Mouse (Mus musculus) adrenal gland, postnatal 4 days (tissue): Measurements from ENCODE around the gene Pigv. TPM values are rescaled to one million over a fixed set of nuclear protein-coding genes. Genes with fewer than 3 reads are reported as not detected.
A peak's percentile ranks its signal among the peaks of the same experiment; 100 is the strongest.

Source experiments
- DNase-seq, 2 experiments: peaks; one replicate each; pipeline ENCODE4 v3.0.0; 2021 to 2022; ENCODE audit warnings: low spot score in 2 of 2, mixed read lengths in 2 of 2
- microRNA-seq: library from miRNA; unstranded; fragments of <30 nt; microRNA quantifications from one replicate; pipeline ENCODE4 v1.2.0, GENCODE M21; 2021
- total RNA-seq, 2 experiments: library from RNA; stranded (reverse); gene quantifications; 2 replicates each; pipeline ENCODE4 v1.2.3; 2021

Pigv gene
- total RNA-seq, 2 experiments from 2014 or later: 19.8 to 20.2 TPM

DNA sequence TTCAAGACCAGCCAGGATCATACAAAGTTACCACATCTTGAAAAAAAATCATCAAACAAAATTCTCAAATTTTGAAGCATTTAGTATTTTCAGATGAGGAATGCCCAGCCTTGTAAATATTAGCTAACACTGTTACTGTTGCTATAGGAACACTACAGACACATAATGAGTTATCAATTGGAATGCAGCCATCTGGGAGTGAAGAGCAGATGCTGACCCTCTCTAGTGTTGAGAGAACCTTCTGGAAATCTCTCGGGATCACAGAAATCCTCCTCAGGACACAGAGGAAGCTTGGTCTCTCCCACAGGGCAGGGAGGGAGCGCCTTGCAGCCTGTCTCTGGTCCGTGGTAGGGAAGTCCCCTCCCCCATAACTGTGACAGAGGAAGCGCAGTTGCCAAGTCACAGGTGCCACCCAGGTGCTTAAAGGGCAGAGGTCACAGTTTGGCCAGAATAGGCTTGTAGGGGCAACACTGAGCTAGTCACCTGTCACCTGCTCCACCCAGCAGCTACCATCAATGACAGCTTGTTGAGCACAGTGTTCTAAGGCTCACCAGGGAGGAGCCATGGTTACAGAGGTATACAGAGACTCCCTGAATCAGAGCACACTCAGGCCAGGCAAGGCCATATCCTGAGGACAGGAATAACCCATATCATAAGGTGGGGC lies 52.8 kb downstream of the Pigv start:
- DNase-seq: no peak

DNA sequence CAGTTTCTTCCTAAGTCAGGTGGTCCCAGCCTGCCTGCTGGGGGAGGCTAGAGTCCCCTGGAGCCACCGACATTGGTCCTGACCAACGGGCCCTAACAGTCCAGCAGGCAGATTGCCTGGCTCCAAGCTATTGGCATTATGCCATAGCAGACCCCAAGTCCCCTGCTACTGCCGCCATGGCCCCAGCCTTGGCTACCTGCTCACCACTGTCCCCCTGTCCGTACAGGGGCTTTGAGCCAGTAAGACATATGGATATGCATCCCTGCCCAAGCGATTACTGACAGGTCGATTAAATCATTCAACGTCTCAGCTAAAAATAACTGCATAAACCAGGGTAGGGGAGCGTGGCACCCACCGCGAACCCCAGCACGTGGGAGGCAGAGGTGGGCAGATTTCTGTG lies 54.5 kb downstream of the Pigv start:
- no peak for DNase-seq

DNA sequence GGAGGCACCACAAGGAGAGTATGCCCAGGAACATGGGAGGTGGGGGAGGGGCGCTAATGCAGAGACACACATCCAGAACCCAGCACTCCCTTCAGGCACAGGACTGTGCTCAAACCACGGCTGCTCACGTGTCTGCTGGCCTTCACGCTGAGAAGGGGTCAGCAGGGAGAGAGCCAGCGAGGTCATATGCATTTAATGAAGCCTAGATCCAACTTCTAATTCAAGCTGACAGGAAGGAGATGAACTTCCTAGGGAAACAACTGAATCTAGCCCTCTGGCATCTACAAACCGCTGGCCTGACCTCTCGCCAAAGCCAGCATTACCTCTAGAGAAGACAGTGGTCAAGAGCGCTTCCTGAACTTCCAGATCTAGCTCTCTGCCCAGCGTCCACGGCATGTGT lies 57.0 kb downstream of the Pigv start:
- no peak for DNase-seq

DNA sequence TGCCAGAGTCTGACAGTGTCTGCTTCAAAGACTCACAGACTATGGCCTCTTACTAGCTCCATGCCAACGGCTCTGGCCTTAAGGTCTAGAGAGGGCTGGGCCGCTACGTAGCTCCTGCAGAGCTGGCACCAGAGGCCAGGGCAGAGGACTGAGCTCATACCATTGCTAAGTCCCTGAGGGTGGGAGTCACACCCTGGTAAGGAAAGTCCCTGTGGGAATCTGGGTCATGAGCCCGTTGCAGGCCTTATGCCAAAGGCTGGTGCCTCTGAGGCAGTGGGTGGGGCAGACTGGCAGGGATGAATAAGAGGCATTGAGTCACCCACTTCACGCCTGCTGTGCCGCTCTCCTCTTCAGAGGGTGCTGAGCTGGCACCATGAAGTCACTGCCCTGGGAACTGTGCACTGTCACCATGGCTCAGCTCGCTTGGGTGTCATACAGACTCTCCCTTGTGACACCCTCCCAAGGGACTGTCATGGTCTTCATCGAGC lies 58.1 kb downstream of the Pigv start:
- DNase-seq: peak in 1 of 2 experiments; percentile 44

DNA sequence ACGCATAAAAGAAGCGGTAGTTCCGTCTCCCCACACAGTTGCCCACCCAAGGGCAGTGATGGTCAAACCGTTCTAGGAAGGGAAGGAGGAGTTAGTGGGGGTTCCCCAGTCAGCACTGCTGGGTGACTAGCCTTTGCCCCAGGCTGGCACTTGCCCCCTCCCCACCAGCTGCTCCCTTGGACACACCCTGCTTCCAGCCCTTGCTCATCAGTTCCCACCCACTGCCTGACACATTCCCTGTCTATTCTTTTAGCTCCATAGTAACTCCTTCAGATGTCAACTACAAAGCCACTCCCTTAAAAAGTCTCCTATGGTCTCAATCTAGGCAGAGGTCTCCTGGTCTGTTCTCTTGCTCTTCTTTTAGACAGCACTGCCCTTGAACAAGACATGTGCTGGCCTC lies 58.6 kb downstream of the Pigv start:
- DNase-seq: no peak

DNA sequence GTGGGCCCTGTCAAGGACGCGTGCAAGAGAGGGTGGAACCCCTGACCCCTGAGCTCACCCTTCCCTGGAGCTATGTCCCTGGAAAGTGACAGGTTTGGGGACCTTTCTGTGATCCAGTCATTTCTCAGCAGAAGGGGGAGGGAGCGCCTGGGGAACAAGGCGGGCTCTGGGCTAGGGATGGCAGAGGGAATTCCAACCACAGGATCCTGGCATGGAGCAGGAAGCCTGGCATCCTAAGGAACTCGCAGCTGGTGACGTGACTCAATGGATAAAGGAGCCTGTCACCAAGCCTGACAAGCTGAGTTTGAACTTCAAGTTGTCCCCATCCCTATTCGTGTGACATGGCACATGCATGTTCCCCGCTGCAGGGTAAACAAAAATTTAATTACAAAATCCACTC lies 59.4 kb downstream of the Pigv start:
- DNase-seq: no peak

DNA sequence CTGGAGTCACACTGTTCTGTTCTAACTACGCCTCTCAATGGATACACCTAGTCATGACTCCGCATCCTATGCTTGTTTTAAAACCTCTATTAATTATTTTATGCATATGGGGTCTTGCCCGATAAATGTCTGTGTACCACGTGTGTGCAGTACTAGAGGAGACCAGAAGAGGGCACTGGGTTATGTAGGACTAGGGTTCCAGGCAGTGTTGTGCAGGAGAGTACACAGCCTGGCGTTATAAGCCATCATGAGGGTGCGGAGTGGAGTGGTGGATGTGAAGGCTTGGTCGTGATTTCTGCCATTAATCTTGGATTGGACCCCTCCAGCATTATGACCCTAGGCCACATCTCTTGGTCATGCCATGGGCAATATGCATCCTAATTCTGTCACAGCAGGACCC lies 60.0 kb downstream of the Pigv start:
- DNase-seq: no peak

DNA sequence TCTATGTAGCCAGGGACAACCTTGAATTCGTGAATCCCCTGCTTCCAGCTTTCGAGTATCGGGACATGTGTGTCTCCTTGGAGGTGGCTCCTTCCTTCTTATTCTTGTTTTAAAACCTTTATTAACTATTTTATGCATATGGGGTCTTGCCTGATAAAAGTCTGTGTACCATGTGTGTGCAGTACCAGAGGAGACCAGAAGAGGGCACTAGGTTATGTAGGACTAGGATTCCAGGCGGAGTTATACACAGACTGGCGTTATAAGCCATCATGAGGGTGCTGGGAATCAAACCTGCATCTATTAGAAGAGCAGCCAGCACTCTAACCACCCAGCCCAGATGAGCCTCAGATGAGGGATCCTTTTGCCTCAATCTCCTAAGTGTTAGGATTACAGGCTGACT lies 60.6 kb downstream of the Pigv start:
- DNase-seq: no peak

Small RNAs within 50 kb of the gene (microRNA-seq; reads per million reads assigned to microRNA genes)
- gene Mir7227: not detected

Other genes with a start within 250 kb of the Pigv start
- gene Tent5b, start 192.5 kb downstream of the Pigv start, total RNA-seq: under 1 TPM; 0.73 to 0.78 TPM
- 1 to 10 TPM; 6.9 to 8.0 TPM for gene Trnp1, start 174.1 kb downstream of the Pigv start, total RNA-seq
- 1 to 10 TPM; 5.0 to 8.0 TPM for gene Kdf1, start 153.7 kb downstream of the Pigv start, total RNA-seq
- 100 to 1,000 TPM; 129 to 136 TPM for gene Nudc, start 126.7 kb downstream of the Pigv start, total RNA-seq
- gene Nr0b2, start 119.3 kb downstream of the Pigv start, total RNA-seq: 10 to 100 TPM; 20.2 to 24.6 TPM
- 10 to 100 TPM; 10.4 to 14.5 TPM for gene Gpatch3, start 97.9 kb downstream of the Pigv start, total RNA-seq
- 10 to 100 TPM; 13.7 to 16.6 TPM for gene Gpn2, start 88.3 kb downstream of the Pigv start, total RNA-seq
- gene Sfn, start 70.5 kb downstream of the Pigv start, total RNA-seq: 1 to 10 TPM; 3.7 to 4.3 TPM
- gene Zdhhc18, start 22.5 kb downstream of the Pigv start, total RNA-seq: 10 to 100 TPM; 20.8 to 23.9 TPM
- 10 to 100 TPM; 77.3 to 89.1 TPM for gene Arid1a, start 84.1 kb upstream of the Pigv start, total RNA-seq
- 10 to 100 TPM; 29.5 to 31.0 TPM for gene Rps6ka1, start 215.2 kb upstream of the Pigv start, total RNA-seq